12 mouse cellular contexts compared by ENCODE assay signal in the genomic region with DNA sequence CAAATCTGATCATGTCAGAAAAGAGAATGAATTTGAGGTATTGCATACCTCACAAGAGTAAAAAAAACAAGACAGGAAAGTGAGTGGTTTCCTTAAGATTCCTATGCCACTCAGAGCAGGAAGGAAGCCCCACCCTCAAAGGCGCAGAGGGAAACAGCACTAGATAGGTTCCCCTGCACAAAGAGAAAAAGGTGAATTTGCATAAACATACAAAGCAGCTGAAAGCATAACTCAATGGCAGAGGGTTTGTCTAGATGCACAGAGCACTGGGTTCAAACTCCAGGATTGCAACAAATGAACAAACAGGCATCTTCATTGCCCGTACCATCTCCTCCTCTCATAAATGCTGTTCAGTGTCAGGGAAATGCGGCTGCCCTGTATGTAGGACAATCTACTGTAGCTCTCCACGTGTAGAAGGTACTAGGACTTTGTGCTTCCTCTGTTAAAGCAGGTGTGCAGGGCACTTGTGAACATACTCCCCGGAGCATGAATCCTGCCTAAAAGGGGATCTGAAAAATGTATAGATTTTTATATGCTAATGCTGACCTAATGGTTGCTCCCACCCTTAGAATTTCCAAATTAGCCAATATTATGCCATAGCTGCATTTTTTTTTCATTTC.
DNase-seq lines count a peak whose midpoint lies in the region; ATAC-seq and TF ChIP-seq lines count a peak whose summit lies in the region.
"Had no signal": no experiment of that assay in that cellular context is flagged by ENCODE, and none has a peak within 500 bp of the region (broad histone marks: within the 10 kb centered on the region; RNA-seq: fewer than 3 reads in every experiment).

No protein-coding gene starts in this region.

- no peaks in the 10 kb centered on the region for H3K27me3 ChIP-seq in kidney, adult 2 months (replicated peaks; ENCODE audit: control insufficient read depth, insufficient read depth, low read length)
- no peaks in the 10 kb centered on the region for H3K27me3 ChIP-seq in hindbrain, postnatal 0 days (ENCODE audit: insufficient read depth, low read length)
- H3K27me3 ChIP-seq: heart, embryonic 13.5 days; midbrain, embryonic 15.5 days had no signal

- H3K4me3 ChIP-seq in kidney, adult 2 months (ENCODE audit: insufficient read depth, low read depth, low read length): no peak overlapping the region
- H3K4me3 ChIP-seq in hindbrain, postnatal 0 days (ENCODE audit: low read length): no peak overlapping the region
- H3K4me3 ChIP-seq: heart, embryonic 13.5 days; midbrain, embryonic 15.5 days had no signal

- WGBS in kidney, adult 2 months: 67% methylated on average over 5 of the region's 5 CpGs
- 79% methylated on average over 5 of the region's 5 CpGs for WGBS in hindbrain, postnatal 0 days

- H3K4me2 ChIP-seq in hindbrain, postnatal 0 days (ENCODE audit: low read depth, low read length): no peak overlapping the region
- H3K4me2 ChIP-seq: heart, embryonic 13.5 days; midbrain, embryonic 15.5 days had no signal

- H3K9ac ChIP-seq in hindbrain, postnatal 0 days (replicated peaks; ENCODE audit: low read length): no peak overlapping the region
- H3K9ac ChIP-seq: midbrain, embryonic 15.5 days had no signal

- H3K27ac ChIP-seq in kidney, adult 2 months (ENCODE audit: insufficient read depth, low read depth, low read length): no peak overlapping the region; the same call in 1 of the 2 replicates
- no peak overlapping the region for H3K27ac ChIP-seq in hindbrain, postnatal 0 days
- H3K27ac ChIP-seq: midbrain, embryonic 15.5 days had no signal

- peaks cover 2% of the 10 kb centered on the region; the same call in 1 of the 2 replicates for H3K4me1 ChIP-seq in kidney, adult 2 months (ENCODE audit: control insufficient read depth, insufficient read depth, low read length)
- no peaks in the 10 kb centered on the region for H3K4me1 ChIP-seq in hindbrain, postnatal 0 days (ENCODE audit: insufficient read depth, low read length)
- H3K4me1 ChIP-seq: midbrain, embryonic 15.5 days had no signal

- TF ChIP-seq CTCF in kidney, adult 2 months (conservative IDR thresholded peaks at IDR 0.05; ENCODE audit: insufficient read depth, insufficient read length, low read depth, low read length): no peak
- TF ChIP-seq CTCF in hindbrain, postnatal 0 days (IDR thresholded peaks at IDR 0.05; ENCODE audit: low read depth): no peak

- peak; percentile 22 for DNase-seq in kidney, adult 2 months
- DNase-seq in kidney, adult 8-10 months: no peak
- peak; percentile 74 for DNase-seq in 416B (ENCODE audit: low read depth)
- peak; percentile 44 for DNase-seq in lung, postnatal 36 days
- no peak for DNase-seq in retina, postnatal 1 day
- DNase-seq in hindbrain, postnatal 0 days (ENCODE audit: low spot score): no peak
- no peak for DNase-seq in layer of hippocampus, adult 9-11 months
- DNase-seq: cerebellum, postnatal 10 days had no signal

- ATAC-seq in CD4-positive, CD25-positive, alpha-beta regulatory T cell, adult 4 months: peak; percentile 51
- no peak for ATAC-seq in hindbrain, postnatal 0 days
- ATAC-seq: intestine, embryonic 16.5 days; midbrain, embryonic 15.5 days had no signal

- no peaks in the 10 kb centered on the region for H3K36me3 ChIP-seq in kidney, adult 2 months (ENCODE audit: control insufficient read depth, insufficient read depth, low read length)
- H3K36me3 ChIP-seq in hindbrain, postnatal 0 days (ENCODE audit: insufficient read depth, low read length): no peaks in the 10 kb centered on the region
- H3K36me3 ChIP-seq: heart, embryonic 13.5 days; midbrain, embryonic 15.5 days had no signal

- TF ChIP-seq POLR2A in kidney, adult 2 months (IDR thresholded peaks at IDR 0.05; ENCODE audit: low read depth, low read length): no peak

- H3K9me3 ChIP-seq in hindbrain, postnatal 0 days (ENCODE audit: low read length): no peaks in the 10 kb centered on the region
- H3K9me3 ChIP-seq: heart, embryonic 13.5 days; midbrain, embryonic 15.5 days had no signal

Comparison
In these comparisons a context has a peak if more than half of its experiments do, and no peak if none do; other contexts are left out.
1. DNase-seq: peak in kidney, adult 2 months (single experiment), 416B (single experiment) and lung, postnatal 36 days (single experiment); none in kidney, adult 8-10 months (0 of 2), retina, postnatal 1 day (single experiment), hindbrain, postnatal 0 days (single experiment) and layer of hippocampus, adult 9-11 months (single experiment).